Mouse (Mus musculus) T-cell, adult 2 months (primary cell): Measurements from ENCODE around the gene Atp2c2.

Experiments used
- DNase-seq: peaks from one replicate; pipeline ENCODE4 v3.0.0; 2022; ENCODE audit warnings: low spot score

Gene Atp2c2

DNA sequence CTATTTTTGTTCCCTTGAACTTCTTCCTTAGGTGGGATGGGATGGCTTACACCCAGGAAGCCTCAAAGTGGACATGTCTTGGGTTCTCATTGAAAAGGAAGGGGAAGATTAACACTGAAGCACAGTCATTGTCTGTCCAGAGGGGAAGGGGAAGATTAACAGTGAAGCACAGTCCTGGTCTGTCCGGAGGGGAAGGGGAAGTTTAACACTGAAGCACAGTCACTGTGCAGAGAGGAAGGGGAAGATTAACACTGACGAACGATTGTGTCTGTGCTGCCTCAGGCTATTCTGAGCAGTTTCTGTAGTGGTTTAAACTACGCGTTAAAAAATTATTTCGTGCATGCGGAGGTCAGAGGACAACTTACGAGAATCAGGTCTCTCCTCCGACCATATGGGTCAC, 7.3 kb downstream of the Atp2c2 start:
- DNase-seq = no peak

DNA sequence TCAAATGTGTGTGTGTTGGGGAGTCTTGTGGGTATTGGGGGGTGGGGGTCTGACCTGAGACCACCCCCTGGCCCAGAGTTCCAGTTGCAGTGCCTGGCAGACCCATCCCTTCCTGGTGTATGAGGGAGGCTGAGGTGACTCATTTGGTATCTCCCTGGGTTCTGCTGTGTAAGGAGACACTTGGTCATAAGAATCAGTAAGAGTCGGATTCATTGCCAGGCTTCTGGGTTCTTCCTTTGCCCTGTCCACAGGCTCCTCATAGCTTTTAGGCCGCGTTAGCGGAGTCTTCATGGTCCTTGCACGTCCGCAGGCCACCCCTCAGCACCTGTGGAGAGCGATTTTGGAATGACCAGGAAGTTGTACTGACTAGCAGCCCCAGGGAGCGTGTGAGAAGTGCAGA, 8.7 kb downstream of the Atp2c2 start:
- no peak for DNase-seq

GRCm38 (mm10) chr8:119708878-119709702, 9.3 kb downstream of the Atp2c2 start:
- DNase-seq = no peak

DNA sequence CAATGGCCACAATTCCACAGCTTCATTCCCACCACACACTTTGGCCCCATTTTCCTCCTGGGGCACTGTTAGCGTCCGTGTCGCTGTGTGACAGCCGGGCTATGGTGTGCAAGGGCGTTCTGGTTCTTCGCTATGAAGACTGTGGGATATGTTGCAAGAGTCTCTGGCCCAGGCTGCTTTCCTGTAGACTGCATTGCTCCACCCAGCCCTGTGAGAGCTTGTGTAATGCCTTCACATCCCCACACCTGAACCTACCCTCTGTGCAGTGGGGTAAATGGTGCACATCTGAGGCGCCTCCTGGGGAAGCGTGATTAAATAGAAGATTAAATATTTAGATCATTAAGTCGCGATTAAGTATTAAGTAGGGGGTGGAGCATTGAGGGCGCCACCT, 9.9 kb downstream of the Atp2c2 start:
- DNase-seq = no peak

DNA sequence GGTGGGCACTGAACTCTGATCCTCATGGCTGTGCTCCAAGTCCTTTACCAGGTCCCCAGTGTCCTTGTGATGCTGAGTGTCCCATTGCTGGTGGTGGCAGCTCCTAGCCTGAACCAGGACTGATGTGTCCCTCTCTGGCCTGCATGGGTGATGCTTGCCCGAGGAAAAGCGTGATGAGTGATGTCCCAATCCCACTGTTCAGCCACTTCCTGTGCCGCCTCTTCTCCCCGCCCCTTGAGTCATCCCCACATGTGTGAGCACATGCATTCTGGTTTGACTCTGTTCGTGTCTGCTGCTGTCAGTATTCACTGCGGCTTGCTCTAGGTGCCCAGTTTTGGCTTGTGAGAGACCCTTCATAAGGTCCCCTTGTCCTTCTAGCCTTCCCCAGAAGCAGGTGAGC, 12.4 kb downstream of the Atp2c2 start:
- no peak for DNase-seq

GRCm38 (mm10) chr8:119713421-119713820, 13.6 kb downstream of the Atp2c2 start:
- no peak for DNase-seq

DNA sequence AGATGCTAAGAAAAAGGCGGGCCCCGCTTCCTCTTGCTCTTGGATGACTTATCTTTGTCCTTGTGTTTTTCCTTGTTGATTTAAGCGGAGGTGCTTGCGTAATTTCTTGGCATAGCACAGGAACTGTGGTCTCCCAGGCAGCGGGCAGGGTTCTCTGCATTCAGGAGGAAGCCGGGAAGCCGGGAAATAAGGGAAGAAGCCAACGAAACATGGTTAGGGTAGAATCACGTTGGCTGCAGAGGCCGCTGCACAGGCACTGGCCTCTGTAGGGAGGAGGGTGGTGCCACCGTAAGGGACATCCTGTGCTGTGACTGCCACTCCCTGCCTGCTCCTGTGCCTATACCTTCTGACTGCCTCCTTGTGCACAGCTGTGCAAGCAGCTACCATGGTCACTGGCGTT, 15.4 kb downstream of the Atp2c2 start:
- no peak for DNase-seq

GRCm38 (mm10) chr8:119716730-119717299, 17.0 kb downstream of the Atp2c2 start:
- DNase-seq = no peak

DNA sequence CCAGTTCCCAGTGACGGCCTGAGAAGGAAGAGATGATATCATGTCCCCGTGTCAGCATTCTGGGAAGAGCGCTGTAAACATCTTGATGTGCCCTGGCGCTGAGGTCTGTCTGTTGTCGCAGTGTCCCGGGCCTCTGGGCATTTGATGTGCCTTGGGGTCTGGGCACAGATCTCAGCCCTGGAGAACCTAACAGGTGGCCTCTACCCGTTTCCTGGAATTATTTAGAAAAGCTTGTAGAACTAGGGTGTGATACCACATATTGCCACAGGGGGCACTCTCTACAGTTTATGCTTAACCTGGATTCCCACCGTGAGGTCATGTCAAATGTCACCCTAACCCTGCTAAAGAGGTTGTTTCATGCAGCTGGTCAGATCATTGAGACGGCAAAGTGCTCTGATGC, 18.0 kb downstream of the Atp2c2 start:
- peak; percentile 16 for DNase-seq

GRCm38 (mm10) chr8:119719011-119719501, 19.2 kb downstream of the Atp2c2 start:
- DNase-seq = no peak

DNA sequence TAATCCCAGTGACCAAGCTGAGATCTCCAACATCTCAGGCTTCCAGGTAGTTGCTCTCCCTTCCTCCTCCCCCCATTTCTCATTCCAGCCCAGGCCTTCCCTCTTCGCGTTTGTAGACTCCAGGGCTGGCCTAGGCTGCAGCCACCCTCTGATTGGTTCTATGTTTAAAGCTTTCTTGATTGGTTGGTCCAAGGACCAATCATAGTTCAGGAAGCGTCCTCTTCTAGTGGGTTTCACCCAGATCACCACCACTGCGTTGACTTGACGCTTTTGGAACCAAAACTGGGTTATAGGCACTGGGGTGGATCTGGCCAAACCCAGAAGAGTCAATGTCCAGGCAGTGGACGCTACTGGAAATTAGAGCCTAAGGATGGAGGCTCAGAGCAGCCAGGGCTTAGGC, 22.5 kb downstream of the Atp2c2 start:
- DNase-seq = no peak

DNA sequence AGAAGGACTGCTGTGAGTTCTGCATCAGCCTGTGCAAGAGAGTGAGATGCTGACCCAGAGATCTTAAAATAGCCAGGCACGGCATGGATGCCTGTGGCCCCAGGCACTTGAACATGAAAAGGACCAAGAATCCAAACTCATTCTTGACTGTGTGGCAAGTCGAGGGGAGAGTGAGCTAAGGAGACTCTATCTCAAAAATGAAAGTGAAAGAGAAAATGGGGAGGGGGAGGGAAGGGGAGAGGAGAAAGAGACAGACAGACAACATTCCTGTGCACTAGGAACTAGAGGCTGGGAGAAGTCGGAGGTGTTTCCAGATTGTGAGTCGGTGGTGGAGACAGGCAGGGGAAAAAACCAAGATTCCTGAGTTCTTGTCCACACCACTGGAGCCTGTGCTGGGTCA, 23.9 kb downstream of the Atp2c2 start:
- no peak for DNase-seq

- no peak for DNase-seq
Measured at GRCm38 (mm10) chr8:119724596-119724995, 24.8 kb downstream of the Atp2c2 start.

DNA sequence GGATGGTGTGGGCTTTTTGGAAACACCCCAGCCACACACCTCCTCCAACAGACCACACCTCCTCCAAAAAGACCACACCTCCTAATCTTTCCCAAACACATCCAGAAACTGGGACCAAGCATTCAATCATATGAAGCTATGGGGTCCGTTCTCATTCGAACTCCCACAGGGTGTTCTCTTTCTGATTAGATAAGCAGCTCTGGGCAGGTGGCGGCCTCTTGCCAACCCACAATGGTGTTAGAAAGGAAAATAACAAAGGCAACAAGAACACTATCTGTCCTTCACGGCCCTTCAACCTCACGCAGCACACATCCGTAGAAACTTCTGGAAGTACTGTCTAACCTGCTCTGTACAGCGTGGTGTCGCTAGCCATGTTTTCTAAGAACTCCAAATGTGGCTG, 27.3 kb downstream of the Atp2c2 start:
- no peak for DNase-seq

GRCm38 (mm10) chr8:119728351-119728895, 28.6 kb downstream of the Atp2c2 start:
- DNase-seq = no peak

DNA sequence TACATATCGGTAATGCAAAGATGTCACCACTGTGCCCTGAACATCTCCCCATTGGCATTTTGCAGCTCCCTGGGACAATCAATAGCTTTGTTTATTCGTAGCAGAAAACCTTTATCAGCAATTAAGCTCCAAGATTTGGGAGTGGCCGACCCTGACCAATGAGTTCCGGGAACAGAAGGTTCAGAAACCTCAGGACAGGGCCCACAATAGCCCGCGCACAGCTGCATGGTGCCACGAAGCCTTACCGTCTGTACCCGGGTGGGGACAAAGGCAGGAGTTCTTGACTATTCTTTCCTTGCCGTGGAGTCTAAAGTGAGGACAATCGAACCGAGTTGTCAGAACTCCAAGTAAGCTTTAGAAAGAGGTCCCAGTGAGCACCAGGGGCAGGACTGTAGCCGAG, 32.3 kb downstream of the Atp2c2 start:
- no peak for DNase-seq

DNA sequence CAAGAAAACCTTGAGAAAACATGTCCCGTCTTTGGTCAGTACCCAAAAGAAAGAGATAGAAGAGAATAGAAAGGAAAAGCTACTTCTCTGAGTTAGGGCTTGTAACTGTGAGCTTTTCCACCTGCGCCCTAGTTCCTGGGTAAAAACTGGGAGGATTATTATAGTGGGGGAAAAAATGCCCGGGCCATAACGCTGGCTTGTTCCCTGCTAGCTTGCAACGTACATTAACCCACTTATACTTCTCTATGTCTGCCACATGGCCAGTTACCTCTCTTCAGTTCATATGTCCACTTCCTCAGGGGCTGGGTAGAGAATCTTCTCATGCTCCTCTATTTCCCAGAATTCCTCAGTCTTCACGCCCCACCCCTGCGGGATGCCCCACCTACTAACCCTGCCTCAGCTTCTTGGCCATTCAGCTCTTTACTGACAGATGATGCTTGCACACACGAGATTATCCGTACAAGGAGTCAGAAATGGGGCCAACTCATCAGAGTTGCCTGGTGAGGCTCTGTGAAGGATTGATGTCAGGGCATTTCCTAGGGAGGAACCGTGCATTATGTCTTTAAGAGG, 36.6 kb downstream of the Atp2c2 start:
- no peak for DNase-seq

DNA sequence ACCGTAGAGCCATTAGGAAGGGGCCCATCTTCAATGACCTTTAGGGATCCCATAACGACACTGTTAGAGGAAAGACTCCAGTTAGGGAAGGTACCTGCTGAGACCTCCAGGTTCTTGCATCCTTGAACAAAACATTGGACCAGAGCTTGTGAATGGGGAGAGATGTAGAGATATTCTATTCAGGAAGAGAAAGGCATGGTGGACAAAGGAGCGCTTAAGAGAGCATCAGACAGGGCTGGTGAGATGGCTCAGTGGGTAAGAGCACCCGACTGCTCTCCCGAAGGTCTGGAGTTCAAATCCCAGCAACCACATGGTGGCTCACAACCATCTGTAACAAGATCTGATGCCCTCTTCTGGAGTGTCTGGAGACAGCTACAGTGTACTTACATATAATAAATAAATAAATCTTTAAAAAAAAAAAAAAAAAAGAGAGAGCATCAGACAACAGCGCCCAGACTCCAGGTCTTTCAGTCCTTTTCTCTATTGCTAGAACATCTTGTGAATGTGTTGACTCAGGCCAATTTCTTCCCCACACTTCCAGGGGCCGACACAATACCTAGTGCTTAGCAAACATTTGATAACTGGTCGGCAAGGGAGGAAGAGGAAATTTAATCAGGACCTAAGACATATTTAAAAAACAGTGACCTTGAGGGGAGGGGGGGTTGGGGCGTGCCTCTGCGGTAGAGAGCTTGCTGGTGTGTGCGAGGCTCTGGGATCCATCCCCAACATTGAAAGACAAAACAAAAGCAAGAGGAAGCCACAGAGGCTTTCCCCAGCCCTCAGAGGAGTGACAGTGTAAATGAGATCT, 37.5 kb downstream of the Atp2c2 start:
- no peak for DNase-seq

DNA sequence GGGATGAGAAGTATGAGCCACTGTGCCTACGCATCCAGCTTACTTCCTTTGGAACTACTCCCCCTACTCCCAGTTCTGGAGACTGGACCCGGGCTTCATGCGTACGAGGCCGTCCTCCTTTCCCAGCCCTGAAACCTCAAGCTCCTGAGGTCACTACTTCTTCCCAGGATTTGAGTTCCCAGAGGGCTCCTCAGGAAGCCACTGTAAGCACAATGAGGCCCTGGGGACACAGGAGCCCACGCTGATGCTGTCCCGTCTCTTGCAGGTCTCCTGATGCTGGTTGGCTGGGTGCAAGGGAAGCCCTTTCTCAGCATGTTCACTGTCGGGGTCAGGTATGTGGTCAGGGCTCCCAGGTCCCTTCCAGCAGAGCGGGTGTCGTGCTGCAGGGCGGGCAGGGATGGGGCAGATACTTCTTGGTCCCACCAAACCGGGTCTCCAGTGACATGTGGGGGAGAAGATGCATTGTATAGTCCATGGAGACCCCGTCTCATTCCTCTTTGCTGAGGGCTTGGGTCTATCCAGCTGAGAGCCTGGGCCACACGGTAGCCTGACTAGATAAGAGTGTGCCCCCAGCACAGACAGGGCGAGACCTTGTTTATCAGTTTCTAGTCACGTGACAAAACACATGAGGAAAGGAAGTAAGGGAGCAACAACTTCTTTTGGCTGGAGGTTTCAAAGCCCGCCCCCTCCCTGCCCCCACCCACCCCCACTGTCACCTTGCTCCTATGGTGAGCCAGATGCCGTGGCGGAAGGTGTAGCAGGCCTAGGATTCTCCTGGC, 38.5 kb downstream of the Atp2c2 start:
- DNase-seq = no peak

DNA sequence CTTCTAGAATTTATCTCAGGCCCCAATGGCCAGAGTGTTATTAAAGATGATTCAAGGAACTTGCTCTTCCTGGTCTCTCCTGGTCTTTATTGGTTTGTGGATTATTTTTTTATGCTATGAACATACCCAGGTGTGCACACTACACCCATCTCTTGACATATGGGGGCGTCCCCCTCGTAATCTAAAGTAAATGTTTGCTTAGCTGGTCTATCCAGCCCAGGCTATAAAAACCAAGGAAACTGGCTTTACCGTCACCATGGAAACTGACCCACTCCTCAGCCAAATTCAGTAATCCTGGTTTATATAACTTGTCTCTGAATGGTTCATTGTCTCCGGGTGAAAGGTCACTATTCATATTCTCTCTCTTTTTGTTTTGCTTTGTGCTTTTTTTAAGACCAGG, 40.8 kb downstream of the Atp2c2 start:
- DNase-seq = no peak

GRCm38 (mm10) chr8:119742409-119742808, 42.6 kb downstream of the Atp2c2 start:
- DNase-seq = no peak
